Mouse (Mus musculus) G1E (cell line): ENCODE measurements at regions not wholly inside any gene's neighbourhood (a gene's known extent, or its start where the extent isn't known, plus 50 kb on each side); places are given as distances from the start of the nearest gene placed in this dataset.

Source experiments
- ATAC-seq: 2 replicates; pipeline ENCODE4 v1.8.0; 2016; ENCODE audit warnings: mild to moderate bottlenecking; ENCODE audit not compliant: insufficient number of reproducible peaks, poor library complexity, low FRiP score, severe bottlenecking; ENCODE audit errors: extremely low read depth
- DNase-seq: peaks from one replicate; pipeline ENCODE4 v3.0.0; 2012; ENCODE audit warnings: low spot score
- H3K27me3 ChIP-seq: 2 replicates; pipeline ENCODE4 v1.6.1; 2012; ENCODE audit warnings: mild to moderate bottlenecking, low read length, inconsistent platforms; ENCODE audit not compliant: insufficient read depth
- H3K36me3 ChIP-seq: replicated peaks from 2 replicates; pipeline ENCODE3; 2012; ENCODE audit warnings: mild to moderate bottlenecking, inconsistent platforms
- H3K4me1 ChIP-seq: 2 replicates; pipeline ENCODE4 v1.6.1; 2012; ENCODE audit warnings: low read depth, low read length, inconsistent platforms, mixed read lengths; ENCODE audit not compliant: insufficient read depth
- H3K4me3 ChIP-seq: 2 replicates; pipeline ENCODE4 v1.5.1; 2012; ENCODE audit warnings: low read depth, mild to moderate bottlenecking, inconsistent platforms, low read length, moderate library complexity, mixed read lengths
- H3K9me3 ChIP-seq: replicated peaks from 2 replicates; pipeline ENCODE4 v1.6.1; 2012; ENCODE audit warnings: inconsistent platforms
- CTCF ChIP-seq: IDR thresholded peaks from 2 replicates; pipeline ENCODE4 v1.5.1; 2012; ENCODE audit warnings: low read depth, low read length, inconsistent platforms, mixed read lengths
- GATA1 ChIP-seq: IDR thresholded peaks from 2 replicates; pipeline ENCODE4 v1.6.1; 2012; ENCODE audit warnings: borderline replicate concordance, low read length, inconsistent platforms, mixed read lengths
- GATA2 ChIP-seq: IDR thresholded peaks from 2 replicates; pipeline ENCODE4 v1.6.1; 2012; ENCODE audit warnings: low read depth, low read length, inconsistent platforms, borderline replicate concordance
- POLR2AphosphoS5 ChIP-seq: IDR thresholded peaks from 2 replicates; pipeline ENCODE4 v1.6.1; 2012; ENCODE audit warnings: low read depth, low read length, inconsistent platforms; ENCODE audit not compliant: insufficient replicate concordance
- TAL1 ChIP-seq: conservative IDR thresholded peaks from 2 replicates; pipeline ENCODE4 v1.6.1; 2012; ENCODE audit warnings: low read depth, low read length, inconsistent platforms, mixed read lengths

GRCm38 (mm10) chr13:5615327-5615726 is 246.0 kb upstream of the Klf6 start:
- H3K27me3 ChIP-seq: no peaks in the 10 kb centered on the region; the same call in 1 of the 2 replicates
- TF ChIP-seq GATA1 (no peak), GATA2 (no peak), CTCF (no peak), POLR2AphosphoS5 (no peak), TAL1 (no peak)
- no peaks in the 10 kb centered on the region for H3K4me1 ChIP-seq
- ATAC-seq (no peak), DNase-seq (no peak)
- H3K4me3 ChIP-seq: no peak overlapping the region
- no peaks in the 10 kb centered on the region for H3K9me3 ChIP-seq
- H3K36me3 ChIP-seq: no peaks in the 10 kb centered on the region

- TF ChIP-seq CTCF (no peak), GATA1 (no peak), GATA2 (no peak), TAL1 (no peak), POLR2AphosphoS5 (no peak)
- Histone ChIP-seq H3K4me1 (no peaks in the 10 kb centered on the region), H3K27me3 (no peaks in the 10 kb centered on the region), H3K36me3 (no peaks in the 10 kb centered on the region), H3K4me3 (no peak overlapping the region), H3K9me3 (no peaks in the 10 kb centered on the region)
- no peak for DNase-seq
- no peak for ATAC-seq
Observed at GRCm38 (mm10) chr13:5628124-5628523, 233.2 kb upstream of the Klf6 start.

- H3K9me3 ChIP-seq: no peaks in the 10 kb centered on the region
- no peak for TF ChIP-seq GATA2
- no peak for TF ChIP-seq CTCF
- no peak for TF ChIP-seq GATA1
- no peak for TF ChIP-seq TAL1
- TF ChIP-seq POLR2AphosphoS5: no peak
- no peaks in the 10 kb centered on the region for H3K4me1 ChIP-seq
- H3K36me3 ChIP-seq: no peaks in the 10 kb centered on the region
- no peaks in the 10 kb centered on the region for H3K27me3 ChIP-seq
- ATAC-seq (no peak), DNase-seq (no peak)
- H3K4me3 ChIP-seq: no peak overlapping the region
Observed at GRCm38 (mm10) chr13:5634960-5635359, 226.3 kb upstream of the Klf6 start.

- no peak overlapping the region for H3K4me3 ChIP-seq
- no peak for ATAC-seq
- no peaks in the 10 kb centered on the region for H3K36me3 ChIP-seq
- no peak for TF ChIP-seq TAL1
- TF ChIP-seq CTCF: no peak
- TF ChIP-seq GATA1: no peak
- no peak for TF ChIP-seq GATA2
- TF ChIP-seq POLR2AphosphoS5: no peak
- no peak for DNase-seq
- no peaks in the 10 kb centered on the region for H3K27me3 ChIP-seq
- H3K4me1 ChIP-seq: no peaks in the 10 kb centered on the region
- H3K9me3 ChIP-seq: no peaks in the 10 kb centered on the region
Observed at GRCm38 (mm10) chr13:5641743-5642510, 219.4 kb upstream of the Klf6 start.

DNA sequence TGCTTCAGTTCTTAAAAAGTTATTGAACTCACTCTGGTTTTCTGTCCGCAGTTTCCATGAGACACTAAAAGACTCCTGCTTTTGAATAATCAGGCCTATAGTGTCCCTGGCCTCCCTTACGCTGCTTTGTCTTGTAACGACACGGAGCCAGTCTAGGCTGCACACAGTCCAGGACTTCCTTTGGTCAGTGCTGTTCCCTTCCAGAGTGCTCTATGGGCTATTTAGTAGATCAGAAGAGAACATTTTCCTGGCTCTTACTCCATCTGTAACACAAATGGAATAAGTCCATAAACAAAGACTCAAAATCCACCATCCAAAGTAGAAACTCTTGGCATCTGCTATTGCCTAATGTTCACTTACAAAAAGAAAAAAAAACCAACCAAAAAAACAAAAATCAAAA is 213.0 kb upstream of the Klf6 start:
- Histone ChIP-seq H3K4me1 (no peaks in the 10 kb centered on the region), H3K4me3 (no peak overlapping the region), H3K27me3 (no peaks in the 10 kb centered on the region), H3K9me3 (no peaks in the 10 kb centered on the region), H3K36me3 (no peaks in the 10 kb centered on the region)
- TF ChIP-seq TAL1: no peak
- no peak for TF ChIP-seq CTCF
- no peak for TF ChIP-seq GATA2
- ATAC-seq (no peak), DNase-seq (no peak)

DNA sequence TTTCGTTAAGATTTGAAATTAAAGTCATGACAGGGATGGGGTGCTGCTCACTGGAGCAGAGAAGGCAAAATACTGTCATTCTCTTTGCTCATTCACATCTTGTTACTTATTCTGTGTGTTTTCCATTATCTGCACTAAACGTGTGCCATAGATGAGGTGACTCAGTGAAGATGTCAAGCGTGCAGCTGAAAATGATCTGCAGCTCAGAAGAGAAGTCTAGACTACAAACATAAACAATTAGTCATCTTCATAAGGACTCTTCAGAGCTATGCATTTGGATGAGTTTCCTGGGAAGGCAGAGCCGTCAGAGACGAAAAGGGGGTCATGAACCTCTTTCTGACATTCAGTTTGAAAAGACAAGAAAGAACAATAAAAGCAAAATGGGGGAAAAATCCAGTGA is 203.7 kb upstream of the Klf6 start:
- Histone ChIP-seq H3K4me3 (no peak overlapping the region), H3K36me3 (no peaks in the 10 kb centered on the region), H3K27me3 (peaks cover 4% of the 10 kb centered on the region; the same call in 1 of the 2 replicates), H3K4me1 (no peaks in the 10 kb centered on the region), H3K9me3 (no peaks in the 10 kb centered on the region)
- ATAC-seq (no peak), DNase-seq (no peak)
- no peak for TF ChIP-seq POLR2AphosphoS5
- TF ChIP-seq TAL1: no peak
- TF ChIP-seq GATA2: no peak
- TF ChIP-seq CTCF: no peak
- no peak for TF ChIP-seq GATA1
